Mouse (Mus musculus) MEL (cell line): ENCODE data around the gene Zfp280d.

Experiments
- BHLHE40 ChIP-seq: IDR thresholded peaks from 2 replicates; pipeline ENCODE4 v1.6.1; 2012; ENCODE audit warnings: low read depth, mild to moderate bottlenecking, inconsistent platforms, low read length, improper control_type of control experiment, borderline replicate concordance
- CHD2 ChIP-seq: IDR thresholded peaks from 2 replicates; pipeline ENCODE4 v1.6.1; 2011; ENCODE audit warnings: low read length, improper control_type of control experiment
- CTCF ChIP-seq, 3 experiments: IDR thresholded peaks in 2 of 3; conservative IDR thresholded peaks in 1 of 3; 2 replicates each; pipeline ENCODE4 v1.5.1; 2011 to 2012; ENCODE audit warnings: low read length in 3 of 3, low read depth in 2 of 3, mild to moderate bottlenecking in 2 of 3, improper control_type of control experiment in 1 of 3, inconsistent platforms in 1 of 3, mixed read lengths in 1 of 3, moderate library complexity in 1 of 3; ENCODE audit not compliant: control insufficient read depth in 1 of 3, insufficient read depth in 1 of 3, poor library complexity in 1 of 3, severe bottlenecking in 1 of 3
- EP300 ChIP-seq, 2 experiments: IDR thresholded peaks; 2 replicates each; pipeline ENCODE4 v1.6.1; 2011; ENCODE audit warnings: improper control_type of control experiment in 2 of 2, low read length in 2 of 2, low read depth in 1 of 2, mild to moderate bottlenecking in 1 of 2
- KAT2A ChIP-seq: conservative IDR thresholded peaks from 2 replicates; pipeline ENCODE4 v1.6.1; 2012; ENCODE audit warnings: low read depth, low read length, improper control_type of control experiment, inconsistent platforms
- MAX ChIP-seq: IDR thresholded peaks from 2 replicates; pipeline ENCODE4 v1.6.1; 2011; ENCODE audit warnings: low read length, improper control_type of control experiment
- MXI1 ChIP-seq: IDR thresholded peaks from 2 replicates; pipeline ENCODE4 v1.6.1; 2011; ENCODE audit warnings: mild to moderate bottlenecking, low read depth, low read length, improper control_type of control experiment
- POLR2A ChIP-seq, 2 experiments: IDR thresholded peaks; 2 replicates each; pipeline ENCODE4 v1.6.1; 2011 to 2012; ENCODE audit warnings: low read length in 2 of 2, mild to moderate bottlenecking in 2 of 2, control low read depth in 1 of 2, improper control_type of control experiment in 1 of 2, low read depth in 1 of 2, moderate library complexity in 1 of 2; ENCODE audit not compliant: control insufficient read depth in 1 of 2, insufficient read depth in 1 of 2, poor library complexity in 1 of 2
- POLR2AphosphoS2 ChIP-seq: IDR thresholded peaks from 2 replicates; pipeline ENCODE4 v1.6.1; 2011; ENCODE audit warnings: low read length, improper control_type of control experiment
- TAL1 ChIP-seq: IDR thresholded peaks from 2 replicates; pipeline ENCODE4 v1.6.1; 2012; ENCODE audit warnings: mild to moderate bottlenecking, inconsistent platforms, low read length, moderate library complexity, mixed read lengths
- TBP ChIP-seq: IDR thresholded peaks from 2 replicates; pipeline ENCODE4 v1.8.0; 2011; ENCODE audit warnings: low read depth, low read length, improper control_type of control experiment

GRCm38 (mm10) chr9:72339119-72339518, 64.5 kb downstream of the Zfp280d start:
- no peak for TF ChIP-seq MAX
- TF ChIP-seq TAL1, result no peak
- TF ChIP-seq KAT2A, result no peak
- no peak for TF ChIP-seq POLR2A (IDR thresholded peaks at IDR 0.05; ENCODE audit: control insufficient read depth in 1 of 2, insufficient read depth in 1 of 2, low read depth in 1 of 2, low read length in 2 of 2, poor library complexity in 1 of 2)
- TF ChIP-seq CTCF (IDR thresholded peaks at IDR 0.05 in 2 of 3, conservative IDR thresholded peaks at IDR 0.05 in 1 of 3; ENCODE audit: control insufficient read depth in 1 of 3, insufficient read depth in 1 of 3, low read depth in 2 of 3, low read length in 3 of 3, poor library complexity in 1 of 3, severe bottlenecking in 1 of 3), result no peak
- TF ChIP-seq CHD2, result no peak
- TF ChIP-seq TBP, result no peak
- TF ChIP-seq POLR2AphosphoS2, result no peak
- no peak for TF ChIP-seq EP300 (IDR thresholded peaks at IDR 0.05; ENCODE audit: low read depth in 1 of 2, low read length in 2 of 2)
- no peak for TF ChIP-seq BHLHE40
- no peak for TF ChIP-seq MXI1
